Mouse (Mus musculus) embryo, embryonic 11.5 days (tissue): ENCODE measurements around the gene Treml2.
"Not testable (repeated sequence)": the region's sequence is repeated elsewhere in the genome, so short reads cannot be mapped to it uniquely, and the experiment has no call there.

Experiments
- DNase-seq: peaks from one replicate; pipeline ENCODE4 v3.0.0-alpha.2; 2012; ENCODE audit warnings: low read depth, low spot score

Treml2 gene

DNA sequence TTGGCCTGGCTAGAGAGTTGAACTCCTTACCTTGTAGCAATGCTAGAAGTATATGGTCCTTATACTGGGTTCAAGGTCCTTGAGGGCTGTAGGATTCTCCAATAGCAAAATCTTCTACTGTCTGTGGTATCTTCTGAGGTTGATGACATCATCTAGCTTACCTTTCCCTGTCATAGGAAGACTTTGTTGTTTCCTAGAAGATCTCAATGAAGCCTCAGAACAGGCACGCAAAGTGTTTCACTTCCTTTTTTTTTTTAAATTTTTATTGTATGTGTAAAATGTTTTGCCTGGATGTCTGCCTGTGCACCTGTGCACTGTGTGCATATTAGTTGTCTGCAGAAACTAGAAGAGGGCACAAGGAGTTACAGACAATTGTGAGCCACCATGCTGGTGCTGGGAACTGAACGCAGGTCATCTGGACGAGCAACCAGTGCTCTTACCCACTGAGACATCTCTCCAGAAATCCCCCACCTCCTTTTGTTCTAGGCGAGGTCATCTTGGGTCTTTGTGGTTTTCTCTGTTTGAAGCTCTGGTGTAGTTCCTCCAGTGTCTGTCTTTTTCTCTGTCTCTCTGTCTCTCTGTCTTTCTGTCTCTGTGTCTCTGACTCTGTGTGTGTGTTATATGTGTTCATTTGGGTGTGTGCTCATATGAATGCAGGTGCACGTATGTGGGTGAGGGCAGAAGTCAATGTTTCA lies 5.7 kb upstream of the Treml2 start:
- DNase-seq: no peak

DNA sequence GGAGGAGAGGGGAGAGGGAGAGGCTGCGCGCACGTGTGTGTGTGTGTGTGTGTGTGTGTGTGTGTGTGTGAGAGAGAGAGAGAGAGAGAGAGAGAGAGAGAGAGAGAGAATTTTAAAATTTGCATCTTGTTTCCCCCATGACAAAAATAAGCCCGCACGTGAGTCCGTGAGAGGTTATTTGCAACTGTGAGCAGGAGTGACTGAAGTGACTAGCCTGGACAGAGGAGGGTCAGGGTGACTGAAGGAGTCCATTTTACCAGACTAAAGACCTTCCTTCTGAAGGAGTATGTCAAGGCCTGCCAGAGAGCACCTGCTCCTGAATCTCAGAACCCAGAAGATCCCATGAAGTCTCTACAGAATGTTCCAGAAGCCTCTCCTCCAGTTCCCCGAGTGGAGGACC lies 458 bp downstream of the Treml2 start:
- DNase-seq: no peak

DNA sequence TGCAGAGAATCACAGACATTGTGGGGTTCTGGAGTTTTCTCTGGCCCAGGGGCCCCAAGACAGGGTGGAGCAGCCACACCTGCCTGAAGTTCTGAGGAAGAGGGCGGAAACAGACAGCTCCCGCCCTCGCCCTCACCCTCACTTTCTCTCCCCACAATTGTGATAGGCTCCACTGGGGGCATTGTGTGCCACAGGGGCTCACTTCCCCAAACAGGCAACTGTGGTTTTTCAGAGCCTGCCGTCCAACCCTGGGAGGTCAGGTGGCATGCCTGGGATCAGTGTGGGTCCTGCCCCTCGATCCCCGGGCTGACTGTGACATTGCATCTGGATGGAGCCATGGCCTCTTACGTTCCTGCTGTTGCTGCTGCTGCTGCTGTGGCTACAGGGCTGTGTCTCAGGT lies 901 bp downstream of the Treml2 start:
- DNase-seq: no peak

DNA sequence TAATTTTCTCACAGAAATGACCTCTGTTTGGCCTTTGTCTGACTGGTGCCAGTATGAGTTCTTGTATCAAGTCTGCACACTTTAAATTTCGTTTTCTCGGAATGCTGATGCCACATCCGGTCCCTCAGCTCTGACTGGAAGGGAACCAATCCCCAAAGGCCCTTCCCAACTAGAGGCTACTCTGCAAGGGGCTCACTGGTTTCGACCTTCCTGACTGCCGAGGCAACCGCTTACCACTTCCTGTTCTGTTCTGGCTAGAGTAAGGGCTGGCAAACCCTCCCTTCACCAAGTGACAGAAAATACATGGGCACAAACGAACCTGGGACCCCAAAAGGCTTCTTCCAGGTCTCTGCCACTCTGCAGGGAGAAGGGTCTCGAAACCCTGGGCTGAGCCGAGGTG lies 1.6 kb downstream of the Treml2 start:
- no peak for DNase-seq

DNA sequence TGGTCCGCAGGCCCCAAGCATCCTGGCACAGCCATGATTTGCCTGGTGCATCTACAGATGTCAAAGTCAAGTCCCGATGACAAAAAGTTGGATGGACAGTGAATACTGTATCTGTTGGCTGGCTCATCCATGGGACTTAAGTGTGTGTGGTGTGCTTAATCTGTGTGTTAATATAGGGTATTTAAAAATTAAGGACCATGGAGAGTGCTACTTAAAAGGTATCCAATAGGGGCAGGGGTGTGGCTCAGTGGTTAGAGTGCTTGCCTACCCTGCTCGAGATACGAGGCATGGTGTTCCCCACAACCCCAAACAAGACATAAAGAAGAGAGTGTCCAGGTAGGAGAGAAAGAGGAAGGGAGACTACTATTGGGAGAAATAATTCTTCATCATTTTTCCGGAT lies 2.5 kb downstream of the Treml2 start:
- no peak for DNase-seq

DNA sequence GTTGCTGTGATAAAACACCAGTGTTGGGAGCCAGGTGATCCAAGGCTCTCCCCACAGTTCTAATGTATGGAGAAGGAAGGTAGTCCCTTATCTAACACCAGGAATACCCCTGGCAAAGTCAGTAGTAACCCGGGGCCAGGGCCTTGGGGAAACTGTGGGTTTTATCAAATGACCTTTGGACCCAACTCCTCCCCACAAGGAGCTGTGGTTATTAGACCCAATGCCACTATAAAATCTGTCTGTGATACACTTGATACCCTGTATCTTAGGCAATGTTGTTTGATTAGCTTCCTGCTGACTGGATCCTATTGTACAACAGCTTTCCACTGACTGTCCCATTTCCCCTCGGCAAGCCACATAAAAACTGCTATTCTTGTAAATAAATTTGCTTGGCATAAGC lies 12.8 kb downstream of the Treml2 start:
- no peak for DNase-seq

DNA sequence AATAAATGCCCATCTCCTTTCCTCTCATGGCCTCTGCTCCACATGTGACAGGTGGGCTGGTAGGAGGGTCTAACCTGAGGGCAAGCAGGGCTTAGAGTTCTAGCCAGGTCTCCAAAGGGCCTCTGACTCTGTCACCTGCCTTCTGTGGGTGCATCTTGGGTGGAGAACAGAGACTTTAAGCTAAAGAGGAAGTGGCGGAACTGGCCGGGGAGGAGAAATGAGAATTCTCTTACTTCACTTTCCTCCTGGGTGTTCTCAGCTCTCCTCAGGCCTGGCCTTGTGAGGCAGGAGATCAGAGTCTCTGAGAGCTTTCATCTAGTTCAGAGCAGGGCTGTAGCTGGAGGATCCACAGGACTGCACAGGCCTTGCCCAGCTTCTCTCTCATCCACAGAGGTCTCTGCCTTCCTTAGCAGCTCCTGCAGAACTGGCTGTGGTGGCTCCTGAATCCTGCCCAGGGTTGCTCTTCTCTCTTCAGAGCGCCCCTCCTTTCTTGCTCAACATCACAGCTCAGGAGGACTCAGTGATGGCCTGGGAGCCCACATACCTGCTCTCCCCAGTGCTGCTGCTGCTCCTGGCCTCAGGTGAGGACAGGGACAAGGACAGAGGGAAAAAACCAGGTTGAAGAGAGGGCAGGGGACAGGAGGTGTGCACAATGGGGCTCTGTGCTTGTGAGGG lies 16.7 kb downstream of the Treml2 start, which contains the start of gene B430306N03Rik:
Gene B430306N03Rik (plus strand): TSS at position 237 of the 675 bp plus-strand sequence.
- DNase-seq: not testable (repeated sequence)

DNA sequence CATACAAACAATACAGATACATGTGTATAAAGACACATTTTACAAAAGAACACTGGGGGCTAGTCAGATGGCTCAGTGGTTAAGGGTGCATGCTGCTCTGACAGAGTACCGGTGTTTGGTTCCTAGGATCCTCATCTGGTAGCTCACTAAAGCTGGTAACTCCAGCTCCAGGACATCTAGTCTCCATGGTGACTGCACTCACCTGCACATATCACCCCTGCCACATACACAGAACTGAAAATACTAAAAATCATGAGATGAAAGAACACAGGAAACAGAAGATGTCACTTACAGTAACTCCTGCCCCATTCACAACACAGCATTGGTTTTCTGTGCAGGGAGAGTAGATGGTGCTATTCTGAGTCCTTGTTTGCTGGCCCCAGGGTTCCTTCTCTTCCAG lies 19.4 kb downstream of the Treml2 start:
- DNase-seq: no peak

DNA sequence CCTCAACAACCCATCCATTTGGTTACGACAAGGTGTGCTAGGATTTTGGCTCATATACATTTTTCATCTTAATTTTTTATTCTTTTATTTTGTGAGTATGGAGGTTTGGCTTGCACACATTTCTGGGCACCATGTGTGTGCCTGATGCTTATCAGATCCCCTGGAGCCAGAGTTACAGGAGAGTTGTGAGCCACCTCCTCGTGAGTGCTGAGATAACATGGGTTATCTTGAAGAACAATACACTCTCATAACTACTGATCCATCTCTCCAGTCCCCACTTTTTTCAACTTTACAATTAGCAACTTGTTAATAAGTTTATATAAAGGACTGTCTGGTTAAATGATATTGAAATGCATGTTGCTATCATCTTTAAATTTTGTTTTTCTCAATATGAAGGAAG lies 22.0 kb downstream of the Treml2 start:
- DNase-seq: no peak

DNA sequence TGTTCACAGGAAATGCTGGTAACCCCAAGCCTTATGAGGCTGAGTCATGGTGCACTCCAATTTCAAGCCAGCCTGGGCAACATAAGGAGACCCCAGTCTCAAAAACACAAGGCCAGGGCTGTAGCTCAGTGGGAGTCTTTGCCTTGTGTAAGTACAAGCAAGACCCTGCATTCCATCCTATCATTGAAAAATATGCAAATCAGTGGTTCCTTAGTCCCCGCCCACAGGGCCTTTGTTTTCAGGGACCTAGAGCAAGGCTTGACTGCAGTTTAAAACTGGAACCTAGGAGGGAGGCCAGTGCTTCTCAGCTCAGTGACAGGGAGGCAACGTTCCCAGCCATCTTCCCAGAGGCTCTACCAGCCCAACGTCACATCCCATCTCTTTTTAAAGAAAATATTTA lies 23.9 kb downstream of the Treml2 start:
- DNase-seq: no peak

DNA sequence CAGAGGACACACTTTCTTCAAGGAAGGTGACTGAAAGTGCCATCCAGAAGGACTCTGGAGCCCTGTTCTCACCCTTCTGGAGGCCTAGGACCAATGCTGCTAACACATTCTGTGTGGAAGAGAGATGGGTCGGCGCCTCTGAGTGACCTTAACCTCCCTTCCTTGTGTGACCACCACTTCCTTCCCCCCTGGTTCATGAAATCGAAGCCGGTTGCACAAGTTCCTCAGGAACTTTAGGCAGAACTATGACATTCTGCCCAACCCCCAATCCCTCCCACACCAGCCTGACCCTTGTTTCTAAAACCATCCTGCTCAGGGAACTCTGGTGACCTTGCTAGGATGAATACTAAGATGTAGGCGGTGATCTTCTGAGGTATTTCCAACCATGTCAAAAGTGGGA lies 25.0 kb downstream of the Treml2 start:
- no peak for DNase-seq

DNA sequence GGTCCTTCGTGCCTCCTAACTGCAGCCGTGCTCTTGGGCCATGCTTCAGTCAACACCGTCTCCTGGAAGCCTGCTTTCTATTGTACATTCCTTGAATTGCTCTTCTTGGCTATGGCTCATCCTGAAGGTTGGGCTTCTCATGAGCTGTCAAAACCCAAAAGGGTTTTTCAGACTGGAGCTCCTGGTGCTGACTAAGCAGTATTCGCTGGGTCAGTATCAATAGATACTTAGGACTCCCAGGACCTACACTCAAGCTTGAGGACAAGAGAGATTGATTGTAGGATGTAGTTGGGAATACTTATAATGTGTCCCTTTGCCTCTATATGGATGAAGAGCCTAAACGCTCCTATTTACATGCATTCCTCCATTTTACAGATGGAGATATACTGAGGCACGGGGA lies 25.8 kb downstream of the Treml2 start:
- no peak for DNase-seq

DNA sequence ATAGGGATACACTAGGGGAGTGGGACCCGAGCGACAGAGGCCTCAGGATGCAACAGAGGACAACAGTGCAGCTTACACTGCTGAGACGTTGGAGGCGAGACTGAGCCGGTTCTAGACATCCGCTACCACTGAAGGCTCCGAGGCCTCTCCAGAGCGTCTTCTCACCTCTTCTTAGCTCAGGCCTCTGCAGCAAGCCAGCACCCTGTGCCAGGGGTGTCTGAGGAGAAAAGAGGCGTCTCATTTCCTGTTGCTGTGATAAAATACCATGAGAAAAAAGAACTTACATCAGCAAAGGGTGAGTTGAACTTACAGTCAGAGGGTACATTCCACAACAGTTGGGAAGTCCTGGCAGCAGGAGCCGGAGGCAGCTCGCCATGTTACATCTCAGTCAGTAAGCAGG lies 26.3 kb downstream of the Treml2 start:
- no peak for DNase-seq

DNA sequence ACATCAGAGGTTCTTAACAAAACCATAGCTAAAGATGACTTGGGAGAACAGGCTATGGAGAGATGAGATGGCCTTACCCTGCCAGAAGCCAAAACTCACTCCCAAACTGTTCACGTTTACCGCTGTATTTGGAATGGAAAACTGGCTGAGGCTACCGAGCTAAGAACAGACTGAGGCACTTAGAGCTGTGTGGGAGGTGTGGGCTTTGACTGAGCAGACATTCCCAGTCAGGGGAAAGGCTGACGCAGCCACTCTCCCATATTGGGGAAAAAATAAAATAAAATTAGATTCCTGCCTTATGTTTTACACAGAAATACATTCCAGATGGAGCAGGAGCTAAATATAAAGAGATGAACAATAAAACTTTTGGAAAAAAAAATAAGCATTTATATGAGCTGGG lies 27.4 kb downstream of the Treml2 start:
- no peak for DNase-seq

DNA sequence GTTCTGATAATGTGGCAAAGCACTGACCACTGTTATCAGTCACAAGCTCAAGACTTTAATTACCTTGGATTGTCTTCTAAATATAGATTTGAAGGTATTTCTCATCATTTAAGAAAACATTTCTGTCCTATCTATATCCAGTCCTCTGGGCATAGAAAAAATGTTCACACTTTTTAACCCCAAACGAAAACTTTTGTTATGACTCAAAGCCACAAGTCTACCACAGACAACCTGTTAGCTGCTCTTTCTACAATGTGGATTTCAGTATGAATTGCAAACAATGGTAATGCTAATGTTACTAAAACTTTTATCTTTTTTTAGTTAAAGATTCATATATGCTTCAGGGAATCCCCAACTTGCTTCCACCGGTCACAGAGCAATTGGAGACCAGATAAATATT lies 33.2 kb downstream of the Treml2 start:
- DNase-seq: no peak

DNA sequence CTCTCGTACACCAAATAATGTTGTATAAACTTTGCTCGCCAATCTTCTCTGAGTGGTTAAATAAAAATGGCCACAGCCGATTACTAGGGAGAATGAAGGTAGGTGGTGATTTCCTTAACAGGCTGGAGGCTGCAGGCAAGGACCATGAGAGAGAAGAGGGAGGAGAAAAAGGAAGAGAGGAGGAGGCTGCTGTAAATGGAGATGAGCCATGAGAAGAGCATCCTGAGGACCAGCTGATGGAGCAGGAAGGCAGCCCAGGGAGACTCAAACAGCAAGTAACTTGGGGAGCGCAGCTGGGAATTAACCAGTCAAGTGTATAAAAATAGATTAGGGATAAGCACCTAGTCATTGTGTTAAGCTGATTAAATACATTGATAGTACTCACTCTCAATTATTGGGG lies 34.9 kb downstream of the Treml2 start:
- DNase-seq: no peak

DNA sequence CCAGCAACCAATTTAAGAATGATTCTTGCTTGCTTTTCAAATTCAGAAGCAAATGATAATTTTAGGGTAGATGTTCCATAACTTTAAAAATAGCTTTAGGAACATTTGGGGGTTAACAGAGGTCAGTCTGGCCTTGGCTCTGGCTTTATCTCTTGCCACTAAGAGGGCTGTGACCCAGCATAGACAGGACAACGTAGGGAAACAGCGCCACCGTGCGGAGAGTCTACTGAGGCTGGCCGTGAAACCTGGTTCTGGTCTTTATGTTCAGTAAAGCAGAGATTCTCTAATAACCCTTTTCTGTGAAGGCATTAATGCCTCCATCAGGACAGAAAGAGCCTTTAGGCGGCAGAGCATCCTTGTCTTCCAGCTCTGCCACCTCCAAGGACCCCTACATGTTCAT lies 37.6 kb downstream of the Treml2 start:
- DNase-seq: peak; percentile 56

DNA sequence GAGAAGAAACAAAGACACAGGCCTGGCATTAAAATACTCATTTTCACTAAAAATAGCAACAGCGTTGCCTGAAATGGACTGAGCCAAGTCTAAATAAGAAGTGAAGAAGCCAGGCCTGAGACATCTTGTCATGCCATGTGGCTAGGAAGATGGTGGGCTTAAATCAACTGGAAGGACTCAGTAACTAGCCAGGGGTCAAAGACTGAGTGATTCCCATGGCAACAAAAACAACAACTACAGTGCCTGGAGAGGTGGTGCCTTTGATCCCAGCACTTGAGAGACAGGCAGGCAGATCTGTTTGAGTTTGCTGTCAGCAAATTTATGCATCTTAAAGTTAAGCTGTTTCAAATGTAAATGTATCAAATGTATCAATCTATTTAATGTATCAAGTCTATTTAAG lies 41.0 kb downstream of the Treml2 start:
- no peak for DNase-seq

DNA sequence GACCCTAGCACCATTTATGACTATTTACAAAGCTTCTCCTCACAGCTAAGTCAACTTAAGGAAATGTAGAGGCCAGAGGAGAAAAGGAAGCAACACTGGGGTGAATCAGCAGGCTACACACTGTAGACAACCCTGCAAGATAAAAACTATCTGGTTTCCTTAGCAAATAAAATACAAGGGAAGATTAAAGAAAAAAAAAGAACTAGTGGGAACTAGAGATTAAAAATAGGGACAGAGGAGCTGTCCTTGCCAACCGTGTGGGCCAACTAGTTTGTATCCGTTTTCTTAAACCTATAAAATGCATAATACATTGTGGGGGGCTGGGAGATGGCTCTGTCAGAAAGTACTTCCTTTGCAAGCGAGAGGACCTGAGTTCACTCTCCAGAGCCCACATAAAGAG lies 42.6 kb downstream of the Treml2 start:
- DNase-seq: no peak

DNA sequence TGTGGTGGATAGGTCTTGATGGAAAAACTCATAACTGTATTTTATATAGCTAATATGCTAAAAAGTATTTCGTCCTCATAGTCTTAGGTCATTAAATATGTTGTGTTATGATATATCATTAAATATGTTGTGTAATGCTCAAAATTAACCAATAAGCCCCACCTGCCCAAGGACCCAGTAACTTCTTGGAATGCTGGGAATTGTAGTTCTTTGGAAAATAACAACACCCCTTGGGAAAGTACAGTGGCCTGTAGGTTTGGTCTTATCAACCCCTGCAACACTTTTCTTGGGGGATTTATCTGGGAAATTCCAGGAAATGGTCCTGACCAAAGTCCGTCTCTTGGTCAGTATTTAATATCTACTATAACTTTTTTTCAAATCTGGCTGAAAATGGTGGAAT lies 43.8 kb downstream of the Treml2 start:
- no peak for DNase-seq

DNA sequence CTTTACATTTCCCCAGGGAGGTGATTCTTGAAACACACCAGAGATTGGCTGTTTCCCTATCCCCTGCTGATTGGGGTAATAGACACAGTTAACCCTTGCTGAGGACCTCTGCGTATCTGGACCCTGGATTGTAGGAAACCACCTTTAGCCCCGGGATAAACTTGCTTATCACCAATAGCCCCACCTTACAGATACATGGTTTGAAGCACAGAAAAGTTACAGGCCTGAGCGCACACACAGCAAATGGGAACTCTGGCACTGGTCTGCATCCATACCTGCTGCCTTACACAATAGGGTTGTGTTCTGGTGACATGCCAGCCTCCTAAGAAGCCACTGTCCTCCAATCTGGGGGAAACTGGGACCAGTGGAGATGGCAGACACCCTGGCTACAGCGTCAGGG lies 46.5 kb downstream of the Treml2 start:
- no peak for DNase-seq

DNA sequence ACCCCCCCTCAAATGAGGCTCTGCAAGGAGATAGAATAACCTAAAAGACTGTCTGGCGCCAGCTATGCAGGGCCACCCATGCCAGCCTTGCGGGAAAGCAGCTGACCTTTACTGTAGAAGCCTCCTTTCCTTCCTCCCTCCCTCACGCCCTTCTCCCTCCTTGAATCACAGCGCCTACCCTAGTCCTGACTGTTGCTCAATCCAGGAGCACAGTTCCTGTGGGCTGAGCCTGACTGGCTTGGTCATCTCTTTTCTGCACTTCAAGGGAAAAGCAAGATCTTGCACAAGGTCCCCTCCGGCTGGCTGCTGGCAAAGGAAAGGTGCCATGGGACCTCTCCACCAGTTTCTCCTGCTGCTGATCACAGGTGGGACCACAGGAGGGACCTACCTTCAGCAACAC lies 46.9 kb downstream of the Treml2 start, which contains the start of gene Trem2:
Gene Trem2 (plus strand): TSS at position 171 of the 400 bp plus-strand sequence.
- DNase-seq: no peak

DNA sequence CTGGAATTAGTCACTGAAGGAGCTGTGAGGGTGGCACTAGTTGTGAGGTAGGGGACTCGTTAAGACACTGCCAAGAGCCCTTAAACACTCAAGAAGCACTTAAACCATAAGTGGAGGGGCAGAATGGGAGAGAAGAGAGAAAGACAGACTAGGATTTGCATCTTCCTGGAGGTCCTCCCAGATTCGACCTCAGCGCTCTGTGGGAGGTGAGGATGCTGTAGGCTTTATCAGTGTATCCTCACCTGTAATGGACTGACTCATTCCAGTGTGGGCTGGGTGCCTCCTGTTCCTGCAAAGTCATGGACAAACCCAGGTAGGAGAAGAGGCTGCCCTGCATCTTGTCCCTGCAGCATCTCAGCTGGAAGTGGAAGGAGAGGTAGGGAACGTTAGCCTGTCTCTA lies 47.5 kb downstream of the Treml2 start:
- no peak for DNase-seq

DNA sequence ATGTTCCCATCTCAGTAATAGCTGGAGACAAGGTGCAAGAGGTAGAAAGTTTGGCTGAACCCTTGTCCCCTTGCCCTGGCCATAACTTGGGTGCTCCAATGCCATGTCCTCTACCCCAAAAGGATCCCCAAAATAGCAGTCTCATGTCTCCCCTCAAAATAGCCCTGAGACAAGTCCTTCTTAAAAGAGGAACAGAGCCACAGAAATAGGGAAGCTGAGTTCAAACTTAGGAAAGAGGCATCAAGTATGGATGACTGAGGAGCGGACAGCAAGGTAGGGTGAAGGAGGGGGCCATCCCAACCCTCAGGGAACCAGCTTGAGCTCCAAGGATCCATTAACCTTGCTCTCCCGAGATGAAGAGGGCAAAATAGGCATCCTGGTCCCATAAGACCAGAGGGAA lies 48.0 kb downstream of the Treml2 start:
- no peak for DNase-seq
